Mouse (Mus musculus) liver, postnatal 0 days (tissue): ENCODE measurements around the gene Ccdc92b. TPM values are rescaled to one million over a fixed set of nuclear protein-coding genes. Genes with fewer than 3 reads are reported as not detected.

Source experiments
- ATAC-seq: fragments of 200-750 bp; cut with Nextera tagmentation; 2 replicates; pipeline ENCODE4 v1.8.0; 2017; ENCODE audit warnings: mild to moderate bottlenecking, moderate library complexity
- DNase-seq: peaks from one replicate; pipeline ENCODE4 v3.0.0-alpha.2; 2016
- H3K27ac ChIP-seq: fragments of 300-500 bp; sonication (generic); 2 replicates; pipeline ENCODE4 v1.5.1; 2014; ENCODE audit warnings: antibody characterized with exemption, moderate library complexity, mild to moderate bottlenecking, low read depth
- H3K27me3 ChIP-seq: fragments of 300-500 bp; sonication (generic); 2 replicates; pipeline ENCODE4 v1.6.1; 2014; ENCODE audit warnings: low read length, control low read depth, mixed read lengths; ENCODE audit not compliant: insufficient read depth
- H3K36me3 ChIP-seq: fragments of 300-500 bp; sonication (generic); replicated peaks from 2 replicates; pipeline ENCODE4 v1.6.1; 2014; ENCODE audit warnings: mild to moderate bottlenecking, control low read depth, low read length, moderate library complexity, mixed read lengths; ENCODE audit not compliant: insufficient read depth
- H3K4me1 ChIP-seq: fragments of 300-500 bp; sonication (generic); 2 replicates; pipeline ENCODE4 v1.6.1; 2014; ENCODE audit warnings: antibody characterized with exemption, mild to moderate bottlenecking, control low read depth; ENCODE audit not compliant: insufficient read depth
- H3K4me2 ChIP-seq: fragments of 300-500 bp; sonication (generic); 2 replicates; pipeline ENCODE4 v1.6.1; 2014; ENCODE audit warnings: low read depth, mild to moderate bottlenecking, low read length, moderate library complexity, mixed read lengths
- H3K4me3 ChIP-seq: fragments of 300-500 bp; sonication (generic); 2 replicates; pipeline ENCODE4 v1.5.1; 2014; ENCODE audit warnings: low read depth, low read length
- H3K9ac ChIP-seq: fragments of 300-500 bp; sonication (generic); replicated peaks from 2 replicates; pipeline ENCODE4 v1.6.1; 2014; ENCODE audit warnings: mild to moderate bottlenecking, moderate library complexity
- H3K9me3 ChIP-seq: fragments of 300-500 bp; sonication (generic); 2 replicates; pipeline ENCODE4 v1.6.1; 2016; ENCODE audit warnings: mild to moderate bottlenecking, control low read depth, low read length, mixed read lengths
- CTCF ChIP-seq: sonication (generic); IDR thresholded peaks from 2 replicates; pipeline ENCODE4 v1.5.1; 2016; ENCODE audit warnings: antibody characterized with exemption, low read depth
- EP300 ChIP-seq: IDR thresholded peaks from 2 replicates; pipeline ENCODE4 v1.6.1; 2016; ENCODE audit warnings: antibody characterized with exemption, low read depth, mild to moderate bottlenecking
- WGBS: fragments of 180-500 bp; shearing (Covaris S2); extraction: QIAGEN DNeasy Blood & Tissue Kit; methylation state at CpG from one replicate; pipeline ENCODE4 v1.1.7; 2014; ENCODE audit not compliant: insufficient replicate concordance; 5-methylcytosine and 5-hydroxymethylcytosine counted together
- polyA plus RNA-seq: library from polyadenylated mRNA; unstranded; fragments of >200 nt; fragmentation: Nextera tagmentation; extraction: Ambion mirVana; gene quantifications from 2 replicates; pipeline ENCODE4 v1.2.1, GENCODE M21; 2015

The Ccdc92b gene
- polyA plus RNA-seq, 1 experiment from 2014 or later: 2.2 TPM

- peaks cover 30% of the 10 kb centered on the region for H3K4me1 ChIP-seq
- H3K9ac ChIP-seq: peak overlapping the region; percentile 92
- H3K4me3 ChIP-seq: peak overlapping the region; percentile 90
- H3K9me3 ChIP-seq: no peaks in the 10 kb centered on the region
- H3K27me3 ChIP-seq: no peaks in the 10 kb centered on the region
- DNase-seq: no peak
- H3K36me3 ChIP-seq: no peaks in the 10 kb centered on the region; the same call in none of the 2 replicates
- H3K4me2 ChIP-seq: peak overlapping the region; percentile 93
- ATAC-seq: peak; percentile 14; the same call in 1 of the 2 replicates
- 8% methylated on average over 1 of the region's 1 CpGs for WGBS
- TF ChIP-seq EP300 (no peak), CTCF (no peak)
- peak overlapping the region; percentile 78 for H3K27ac ChIP-seq
Measured at GRCm38 (mm10) chr11:74648676-74649075, 29.3 kb downstream of the Ccdc92b start.

- Histone ChIP-seq H3K27me3 (no peaks in the 10 kb centered on the region), H3K9me3 (no peaks in the 10 kb centered on the region), H3K4me1 (peaks cover 30% of the 10 kb centered on the region), H3K4me2 (peak within 1 kb of the TSS; percentile 93), H3K4me3 (peak within 1 kb of the TSS; percentile 90), H3K36me3 (no peaks in the 10 kb centered on the region; the same call in none of the 2 replicates), H3K9ac (peak within 1 kb of the TSS; percentile 92), H3K27ac (peak within 1 kb of the TSS; percentile 98)
- WGBS: under 1% methylated on average over 37 of the region's 58 CpGs
- DNase-seq: peak; percentile 96
- peak; percentile 85 for ATAC-seq
- TF ChIP-seq EP300 (peak; percentile 71; the same call in 1 of the 2 replicates), CTCF (no peak)
Measured at GRCm38 (mm10) chr11:74649095-74649646, 29.8 kb downstream of the Ccdc92b start, which contains the start of gene Cluh. TSS of gene Cluh (plus strand) at chr11:74649495.

GRCm38 (mm10) chr11:74649647-74650551, 30.5 kb downstream of the Ccdc92b start:
- peak overlapping the region; percentile 92 for H3K9ac ChIP-seq
- TF ChIP-seq CTCF: no peak
- peaks cover 30% of the 10 kb centered on the region for H3K4me1 ChIP-seq
- DNase-seq (peak; percentile 71), ATAC-seq (peak; percentile 73)
- H3K27me3 ChIP-seq: no peaks in the 10 kb centered on the region
- H3K27ac ChIP-seq: peak overlapping the region; percentile 98
- peak overlapping the region; percentile 90 for H3K4me3 ChIP-seq
- WGBS: under 1% methylated on average over 45 of the region's 53 CpGs
- H3K9me3 ChIP-seq: no peaks in the 10 kb centered on the region
- H3K36me3 ChIP-seq: no peaks in the 10 kb centered on the region; the same call in none of the 2 replicates
- peak overlapping the region; percentile 93 for H3K4me2 ChIP-seq

- Histone ChIP-seq H3K4me3 (peak overlapping the region; percentile 90), H3K4me1 (peaks cover 30% of the 10 kb centered on the region), H3K9ac (peak overlapping the region; percentile 92), H3K4me2 (peak overlapping the region; percentile 93), H3K36me3 (no peaks in the 10 kb centered on the region; the same call in none of the 2 replicates), H3K9me3 (no peaks in the 10 kb centered on the region), H3K27me3 (no peaks in the 10 kb centered on the region), H3K27ac (peak overlapping the region; percentile 98)
- 45% methylated on average over 4 of the region's 4 CpGs for WGBS
- DNase-seq (no peak), ATAC-seq (no peak)
- TF ChIP-seq EP300 (no peak), CTCF (no peak)
Measured at GRCm38 (mm10) chr11:74650576-74651100, 31.2 kb downstream of the Ccdc92b start.

- no peaks in the 10 kb centered on the region for H3K9me3 ChIP-seq
- H3K4me1 ChIP-seq: peaks cover 30% of the 10 kb centered on the region
- TF ChIP-seq CTCF: no peak
- no peak for TF ChIP-seq EP300
- H3K4me3 ChIP-seq: peak overlapping the region; percentile 14; the same call in 1 of the 2 replicates
- peak overlapping the region; percentile 93 for H3K4me2 ChIP-seq
- peak; percentile 40 for DNase-seq
- H3K9ac ChIP-seq: peak overlapping the region; percentile 57
- peaks cover 9% of the 10 kb centered on the region for H3K36me3 ChIP-seq
- peak overlapping the region; percentile 57; the same call in 1 of the 2 replicates for H3K27ac ChIP-seq
- H3K27me3 ChIP-seq: no peaks in the 10 kb centered on the region
- ATAC-seq: no peak
- WGBS: 84% methylated on average over 4 of the region's 4 CpGs
Measured at GRCm38 (mm10) chr11:74652791-74653191, 33.4 kb downstream of the Ccdc92b start.

GRCm38 (mm10) chr11:74653385-74653784, 34.0 kb downstream of the Ccdc92b start:
- 63% methylated on average over 6 of the region's 6 CpGs for WGBS
- Histone ChIP-seq H3K4me3 (peak overlapping the region; percentile 14; the same call in 1 of the 2 replicates), H3K4me1 (peaks cover 28% of the 10 kb centered on the region), H3K36me3 (peaks cover 15% of the 10 kb centered on the region), H3K9ac (peak overlapping the region; percentile 57), H3K4me2 (peak overlapping the region; percentile 93), H3K27ac (peak overlapping the region; percentile 57; the same call in 1 of the 2 replicates), H3K9me3 (no peaks in the 10 kb centered on the region), H3K27me3 (no peaks in the 10 kb centered on the region)
- TF ChIP-seq EP300: no peak
- DNase-seq (no peak), ATAC-seq (no peak)
